Mouse (Mus musculus) hindbrain, embryonic 10.5 days (tissue): Measurements from ENCODE around the gene Scaf1. TPM values are rescaled to one million over a fixed set of nuclear protein-coding genes. Genes with fewer than 3 reads are reported as not detected.

Experiments used
- DNase-seq: peaks from one replicate; pipeline ENCODE4 v3.0.0-alpha.2; 2017; ENCODE audit warnings: low spot score
- H3K27ac ChIP-seq: fragments of 300-500 bp; sonication (generic); 2 replicates; pipeline ENCODE4 v1.5.1; 2016; ENCODE audit warnings: mild to moderate bottlenecking, moderate library complexity
- H3K27me3 ChIP-seq: fragments of 300-500 bp; sonication (generic); 2 replicates; pipeline ENCODE4 v1.6.1; 2016; ENCODE audit warnings: mild to moderate bottlenecking; ENCODE audit not compliant: poor library complexity, insufficient read depth, severe bottlenecking
- H3K36me3 ChIP-seq: fragments of 300-500 bp; sonication (generic); 2 replicates; pipeline ENCODE4 v1.6.1; 2016; ENCODE audit warnings: mild to moderate bottlenecking, moderate library complexity
- H3K4me1 ChIP-seq: fragments of 300-500 bp; sonication (generic); replicated peaks from 2 replicates; pipeline ENCODE4 v1.6.1; 2016; ENCODE audit warnings: mild to moderate bottlenecking
- H3K4me3 ChIP-seq: fragments of 300-500 bp; sonication (generic); 2 replicates; pipeline ENCODE4 v1.5.1; 2016; ENCODE audit warnings: mild to moderate bottlenecking, moderate library complexity
- H3K9me3 ChIP-seq: fragments of 300-500 bp; sonication (generic); 2 replicates; pipeline ENCODE4 v1.6.1; 2016; ENCODE audit warnings: mild to moderate bottlenecking, moderate library complexity
- WGBS: fragments of 180-500 bp; shearing (Covaris S2); methylation state at CpG from one replicate; pipeline ENCODE4 v1.1.7; 2016; 5-methylcytosine and 5-hydroxymethylcytosine counted together
- polyA plus RNA-seq: library from polyadenylated mRNA; unstranded; fragments of >200 nt; fragmentation: Nextera tagmentation; extraction: Ambion mirVana; gene quantifications from 2 replicates; pipeline ENCODE4 v1.2.1, GENCODE M21; 2016

Gene Scaf1
- polyA plus RNA-seq, 1 experiment from 2014 or later, result 49.9 TPM

DNA sequence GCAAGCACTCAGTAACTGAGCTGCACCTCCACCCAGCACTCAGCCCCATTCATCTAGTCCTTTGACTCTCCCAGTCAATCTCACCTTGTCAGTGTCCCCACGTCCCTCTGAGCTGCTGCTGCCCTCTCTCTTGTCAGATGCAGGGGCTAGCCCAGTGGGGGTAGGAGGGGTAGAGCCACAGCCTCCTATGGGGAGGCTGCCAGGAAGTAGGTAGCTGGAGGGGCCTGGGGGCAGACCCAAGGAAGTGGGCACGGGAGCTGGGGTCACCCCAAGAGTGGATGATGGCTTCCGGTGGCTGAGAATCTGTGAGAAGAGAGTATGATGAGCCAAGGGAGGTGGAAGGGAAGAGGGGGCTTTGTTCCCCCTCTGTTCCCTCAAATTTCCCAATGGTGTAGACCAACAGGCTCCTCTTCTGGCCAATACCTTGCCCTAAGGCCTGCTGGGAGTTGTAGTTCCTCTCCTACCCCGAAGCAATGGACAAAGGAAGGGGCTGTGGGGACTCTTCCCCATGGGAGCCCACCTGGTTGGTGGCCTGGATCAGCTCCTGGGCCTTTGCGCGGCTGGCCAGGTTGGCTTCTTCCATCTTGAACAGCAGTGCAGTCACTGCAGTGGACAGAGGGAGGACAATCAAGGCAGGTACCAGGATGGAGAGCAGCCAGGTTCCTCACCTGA, 10.7 kb downstream of the Scaf1 start:
- H3K4me1 ChIP-seq, result no peaks in the 10 kb centered on the region
- no peak for DNase-seq
- H3K9me3 ChIP-seq, result no peaks in the 10 kb centered on the region
- no peak overlapping the region for H3K4me3 ChIP-seq
- H3K27me3 ChIP-seq, result no peaks in the 10 kb centered on the region
- H3K27ac ChIP-seq, result no peak overlapping the region
- WGBS, result 94% methylated on average over 6 of the region's 6 CpGs
- peaks cover 100% of the 10 kb centered on the region for H3K36me3 ChIP-seq

GRCm38 (mm10) chr7:45004546-45004945, 11.6 kb downstream of the Scaf1 start:
- 84% methylated on average over 3 of the region's 3 CpGs for WGBS
- DNase-seq, result no peak
- Histone ChIP-seq H3K27me3 (no peaks in the 10 kb centered on the region), H3K9me3 (no peaks in the 10 kb centered on the region), H3K36me3 (peaks cover 100% of the 10 kb centered on the region), H3K4me3 (peak overlapping the region; percentile 11; the same call in 1 of the 2 replicates), H3K27ac (no peak overlapping the region), H3K4me1 (0 out of 2 replicates have a peak, but pooled peaks cover 6% of the 10 kb centered on the region)

- H3K36me3 ChIP-seq, result peaks cover 81% of the 10 kb centered on the region
- WGBS, result 90% methylated on average over 7 of the region's 7 CpGs
These were observed 13.7 kb downstream of the Scaf1 start for GRCm38 (mm10) chr7:45002440-45002839.

DNA sequence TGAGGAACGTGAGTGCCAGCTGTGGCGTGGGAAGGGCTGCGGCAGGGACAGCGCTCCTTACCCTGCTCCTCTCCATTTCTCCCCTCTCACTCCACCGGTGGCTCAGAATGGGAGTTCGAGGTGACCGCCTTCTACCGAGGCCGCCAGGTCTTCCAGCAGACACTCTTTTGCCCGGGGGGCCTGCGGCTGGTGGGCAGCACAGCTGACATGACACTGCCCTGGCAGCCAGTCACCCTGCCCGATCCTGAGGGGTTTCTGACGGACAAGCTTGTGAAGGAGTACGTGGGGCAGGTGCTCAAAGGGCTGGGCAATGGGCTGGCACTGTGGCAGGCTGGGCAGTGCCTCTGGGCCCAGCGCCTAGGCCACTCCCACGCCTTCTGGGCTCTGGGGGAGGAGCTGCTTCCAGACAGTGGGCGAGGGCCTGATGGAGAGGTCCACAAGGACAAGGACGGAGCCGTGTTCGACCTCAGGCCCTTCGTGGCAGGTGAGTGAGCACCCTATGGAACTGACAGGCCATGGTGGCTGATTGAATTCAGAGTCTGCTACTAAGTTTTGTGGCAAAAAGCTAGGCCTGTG, 15.5 kb downstream of the Scaf1 start:
- Histone ChIP-seq H3K27me3 (no peaks in the 10 kb centered on the region), H3K36me3 (peaks cover 70% of the 10 kb centered on the region), H3K9me3 (no peaks in the 10 kb centered on the region), H3K27ac (no peak overlapping the region), H3K4me3 (peak overlapping the region; percentile 10; the same call in 1 of the 2 replicates), H3K4me1 (peaks cover 35% of the 10 kb centered on the region)
- 88% methylated on average over 21 of the region's 21 CpGs for WGBS
- no peak for DNase-seq

More at GRCm38 (mm10) chr7:45002440-45002839, 13.7 kb downstream of the Scaf1 start:
- H3K9me3 ChIP-seq, result no peaks in the 10 kb centered on the region
- peaks cover 22% of the 10 kb centered on the region for H3K4me1 ChIP-seq
- no peak for DNase-seq
- H3K27me3 ChIP-seq, result no peaks in the 10 kb centered on the region
- H3K4me3 ChIP-seq, result no peak overlapping the region
- no peak overlapping the region for H3K27ac ChIP-seq

DNA sequence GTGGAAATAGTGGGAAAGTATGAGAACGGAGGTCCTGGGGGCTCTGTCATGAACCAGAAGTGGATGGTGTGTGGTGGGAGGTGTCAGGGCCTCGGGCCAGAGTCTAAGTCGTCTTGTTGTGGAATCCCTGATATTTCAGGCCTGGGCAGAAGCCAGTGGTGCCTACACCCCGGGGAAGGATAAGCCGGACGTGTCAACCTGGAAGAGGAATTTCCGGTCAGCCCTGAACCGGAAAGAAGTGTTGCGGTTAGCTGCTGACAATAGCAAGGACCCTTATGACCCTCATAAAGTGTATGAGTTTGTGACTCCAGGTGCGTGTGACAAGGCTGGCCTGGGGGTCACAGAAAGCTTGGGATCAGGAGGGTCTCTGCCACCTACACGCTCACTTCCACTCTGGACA, 16.4 kb downstream of the Scaf1 start:
- 85% methylated on average over 11 of the region's 11 CpGs for WGBS
- Histone ChIP-seq H3K4me1 (peaks cover 40% of the 10 kb centered on the region), H3K36me3 (peaks cover 70% of the 10 kb centered on the region), H3K27ac (no peak overlapping the region), H3K4me3 (peak overlapping the region; percentile 10; the same call in 1 of the 2 replicates), H3K27me3 (no peaks in the 10 kb centered on the region), H3K9me3 (no peaks in the 10 kb centered on the region)
- DNase-seq, result no peak

DNA sequence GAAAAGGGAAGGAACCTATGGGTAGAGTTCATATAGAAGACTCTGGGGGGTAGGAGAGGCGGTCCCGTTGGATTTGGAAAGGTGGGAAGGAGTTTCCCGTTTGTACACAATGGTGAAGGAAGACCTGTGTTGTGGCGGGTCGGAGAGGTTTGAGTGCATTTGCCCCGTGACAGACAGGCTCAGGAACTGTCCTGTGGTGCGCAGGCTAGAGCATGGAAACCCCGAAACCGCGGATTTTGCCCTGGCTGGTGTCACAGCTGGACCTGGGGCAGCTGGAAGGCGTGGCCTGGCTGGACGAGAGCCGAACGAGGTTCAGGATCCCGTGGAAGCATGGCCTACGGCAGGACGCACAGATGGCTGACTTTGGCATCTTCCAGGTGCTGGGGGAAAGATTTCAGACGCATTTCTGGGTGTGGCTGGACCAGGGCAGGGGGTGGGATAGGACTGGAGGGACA, 17.6 kb downstream of the Scaf1 start, which contains the start of gene Bcl2l12:
TSS of gene Bcl2l12 (minus strand) at position 212 of the 455 bp plus-strand sequence.
- peaks cover 70% of the 10 kb centered on the region for H3K36me3 ChIP-seq

DNA sequence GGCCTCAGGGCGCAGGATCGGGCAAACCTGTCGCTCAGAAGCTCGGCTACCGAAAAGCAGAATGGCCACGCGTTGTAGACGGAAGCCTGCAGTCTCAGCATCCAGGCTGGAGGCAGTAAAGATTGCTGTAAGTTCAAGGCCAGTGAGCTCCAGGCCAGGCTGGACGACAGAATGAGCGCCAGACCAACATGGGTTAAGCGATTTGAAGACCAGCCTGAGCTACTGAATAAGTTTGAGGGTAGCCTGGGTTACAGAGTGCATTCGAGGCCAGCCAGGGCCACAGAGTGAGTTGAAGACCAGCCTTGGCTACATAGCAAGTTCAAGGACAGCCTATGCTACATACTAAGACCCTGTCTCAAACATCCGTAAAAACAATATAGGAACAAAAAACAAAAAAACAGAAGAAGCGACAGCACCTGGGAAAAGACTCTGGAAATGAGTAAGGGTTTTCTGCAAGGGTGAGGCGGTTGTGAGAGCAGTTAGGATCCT, 18.2 kb downstream of the Scaf1 start:
- Histone ChIP-seq H3K4me1 (peaks cover 40% of the 10 kb centered on the region), H3K9me3 (no peaks in the 10 kb centered on the region), H3K36me3 (peaks cover 70% of the 10 kb centered on the region), H3K27me3 (no peaks in the 10 kb centered on the region), H3K27ac (peak overlapping the region; percentile 95), H3K4me3 (peak overlapping the region; percentile 76)
- 3% methylated on average over 15 of the region's 15 CpGs for WGBS
- no peak for DNase-seq

More for the DNA sequence above, 17.6 kb downstream of the Scaf1 start, which contains the start of gene Bcl2l12:
- H3K4me3 ChIP-seq, result peak within 1 kb of the TSS; percentile 76
- peaks cover 40% of the 10 kb centered on the region for H3K4me1 ChIP-seq
- H3K27ac ChIP-seq, result peak within 1 kb of the TSS; percentile 95
- 5% methylated on average over 18 of the region's 18 CpGs for WGBS
- peak; percentile 42 for DNase-seq
- H3K27me3 ChIP-seq, result no peaks in the 10 kb centered on the region
- no peaks in the 10 kb centered on the region for H3K9me3 ChIP-seq

DNA sequence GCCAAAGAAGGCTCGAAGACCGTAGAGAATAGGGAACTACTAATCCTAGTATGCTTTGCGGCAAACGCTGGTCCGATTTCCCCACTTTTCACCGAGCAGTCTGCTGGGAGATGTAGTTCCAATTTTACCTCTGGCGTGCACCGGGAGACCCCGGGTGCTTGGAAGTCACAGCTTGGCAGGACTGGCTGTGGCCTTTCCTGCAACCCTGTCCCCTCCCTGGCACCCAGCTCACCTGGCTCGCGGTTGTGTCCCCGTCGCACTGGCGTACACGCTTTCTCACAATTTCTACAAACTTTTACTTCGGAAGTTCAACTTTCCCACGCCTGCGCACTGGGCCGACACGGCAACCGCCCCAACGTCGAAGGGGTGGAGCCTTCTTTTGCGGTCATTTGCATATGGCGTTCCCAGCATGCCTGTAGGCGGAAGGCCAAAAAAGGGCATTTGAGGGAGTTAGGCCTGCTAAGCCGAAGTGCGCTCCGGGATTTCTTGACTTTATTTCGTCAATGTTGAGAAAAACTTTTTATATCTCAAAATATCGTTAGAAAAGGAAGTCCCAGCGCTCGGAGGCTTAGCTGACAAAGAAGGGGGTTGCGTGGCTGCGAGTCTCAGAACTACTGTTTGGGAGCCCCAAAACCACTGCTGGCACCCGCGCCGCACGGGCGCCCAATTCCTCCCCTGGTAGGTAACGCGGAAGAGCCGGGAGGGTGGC, 18.8 kb downstream of the Scaf1 start, which contains the start of gene Irf3:
TSS of gene Irf3 (plus strand) at position 418 of the 709 bp plus-strand sequence.
- DNase-seq, result peak; percentile 95
- Histone ChIP-seq H3K9me3 (no peaks in the 10 kb centered on the region), H3K4me1 (peaks cover 40% of the 10 kb centered on the region), H3K36me3 (peaks cover 70% of the 10 kb centered on the region), H3K27ac (peak within 1 kb of the TSS; percentile 95), H3K27me3 (no peaks in the 10 kb centered on the region), H3K4me3 (peak within 1 kb of the TSS; percentile 76)
- WGBS, result under 1% methylated on average over 43 of the region's 43 CpGs

- Histone ChIP-seq H3K27ac (peak overlapping the region; percentile 95), H3K4me1 (peaks cover 40% of the 10 kb centered on the region), H3K9me3 (no peaks in the 10 kb centered on the region), H3K27me3 (no peaks in the 10 kb centered on the region), H3K36me3 (peaks cover 70% of the 10 kb centered on the region), H3K4me3 (peak overlapping the region; percentile 76)
- DNase-seq, result no peak
- WGBS, result 16% methylated on average over 10 of the region's 10 CpGs
These were observed 19.5 kb downstream of the Scaf1 start for GRCm38 (mm10) chr7:44996672-44997071.

- peak overlapping the region; percentile 99 for H3K27ac ChIP-seq
- no peaks in the 10 kb centered on the region for H3K9me3 ChIP-seq
- H3K36me3 ChIP-seq, result peaks cover 60% of the 10 kb centered on the region
- peak overlapping the region; percentile 95 for H3K4me3 ChIP-seq
- H3K4me1 ChIP-seq, result peaks cover 43% of the 10 kb centered on the region
- under 1% methylated on average over 29 of the region's 29 CpGs for WGBS
- no peaks in the 10 kb centered on the region for H3K27me3 ChIP-seq
- DNase-seq, result no peak
These were observed 29.1 kb downstream of the Scaf1 start for GRCm38 (mm10) chr7:44986879-44987718.

DNA sequence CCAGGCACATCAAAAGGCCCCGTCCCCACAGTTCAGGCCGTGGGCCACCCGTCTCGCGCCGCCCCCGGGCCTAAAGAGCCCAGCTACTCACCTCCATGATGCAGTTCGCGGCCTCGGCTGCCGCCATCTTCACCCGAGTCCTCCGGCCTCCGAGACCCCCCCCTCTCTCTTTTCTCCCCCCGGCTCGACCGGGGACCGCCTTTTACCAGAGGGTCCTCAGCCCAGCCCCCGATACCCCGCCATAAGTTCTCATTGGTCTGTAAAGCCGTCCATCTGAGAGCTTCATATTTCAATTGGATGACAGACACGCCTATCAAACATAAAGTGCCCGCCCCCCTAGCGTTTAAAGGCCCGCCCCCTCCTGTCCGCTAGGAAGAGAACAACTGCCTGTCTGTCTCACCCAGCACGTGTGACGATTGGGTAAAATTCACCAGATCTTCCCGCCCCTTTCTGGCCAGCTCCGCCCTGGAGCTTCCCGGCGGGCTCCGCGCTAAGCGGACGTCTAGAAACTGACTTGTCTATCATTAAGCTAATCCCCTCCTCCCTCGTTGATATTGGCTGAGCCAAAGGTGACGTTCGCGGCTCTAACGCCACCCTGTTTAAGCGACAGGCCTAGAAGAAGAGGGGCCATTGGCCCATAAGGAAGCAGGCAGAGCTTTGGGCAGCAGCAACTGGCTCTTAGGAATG, 29.8 kb downstream of the Scaf1 start, which contains the start of gene Prmt1:
TSS of gene Prmt1 (minus strand) at position 377 of the 687 bp plus-strand sequence.
- H3K36me3 ChIP-seq, result peaks cover 60% of the 10 kb centered on the region
- no peaks in the 10 kb centered on the region for H3K9me3 ChIP-seq
- DNase-seq, result peak; percentile 99
- H3K27ac ChIP-seq, result peak within 1 kb of the TSS; percentile 99
- H3K4me1 ChIP-seq, result peaks cover 43% of the 10 kb centered on the region
- H3K27me3 ChIP-seq, result no peaks in the 10 kb centered on the region
- peak within 1 kb of the TSS; percentile 95 for H3K4me3 ChIP-seq
- WGBS, result under 1% methylated on average over 42 of the region's 42 CpGs
